Mouse (Mus musculus) C2C12 (cell line): ENCODE results near the gene Trim25. TPM values are rescaled to one million over a fixed set of nuclear protein-coding genes. Genes with fewer than 3 reads are reported as not detected.
A peak's percentile ranks its signal among the peaks of the same experiment; 100 is the strongest.

Source experiments
- H3K27me3 ChIP-seq: one replicate; pipeline ENCODE4 v1.6.1; 2011; ENCODE audit not compliant: control insufficient read depth, insufficient read depth, insufficient read length
- H3K36me3 ChIP-seq: one replicate; pipeline ENCODE4 v1.6.1; 2011; ENCODE audit not compliant: control insufficient read depth, insufficient read depth
- H3K4me3 ChIP-seq: one replicate; pipeline ENCODE4 v1.5.1; 2011; ENCODE audit warnings: mild to moderate bottlenecking, control low read depth; ENCODE audit not compliant: poor library complexity, insufficient read depth, severe bottlenecking
- H3K79me2 ChIP-seq: one replicate; pipeline ENCODE4 v1.6.1; 2011; ENCODE audit not compliant: control insufficient read depth, insufficient read depth
- H3K79me3 ChIP-seq: one replicate; pipeline ENCODE4 v1.6.1; 2011; ENCODE audit warnings: low read depth, control low read depth
- H3ac ChIP-seq: one replicate; pipeline ENCODE3; 2011; ENCODE audit warnings: low read depth; ENCODE audit not compliant: control insufficient read depth, insufficient read length
- CEBPB ChIP-seq: IDR thresholded peaks from one replicate; pipeline ENCODE4 v1.6.1; 2011; ENCODE audit warnings: low read depth, mild to moderate bottlenecking, control low read depth, moderate library complexity
- CTCF ChIP-seq: IDR thresholded peaks from one replicate; pipeline ENCODE4 v1.5.1; 2011; ENCODE audit not compliant: control insufficient read depth, insufficient read depth, insufficient read length
- FOSL1 ChIP-seq: IDR thresholded peaks from one replicate; pipeline ENCODE4 v1.8.0; 2011; ENCODE audit warnings: mild to moderate bottlenecking, low read length; ENCODE audit not compliant: poor library complexity, insufficient read depth, severe bottlenecking
- MAX ChIP-seq: IDR thresholded peaks from one replicate; pipeline ENCODE4 v1.6.1; 2011; ENCODE audit warnings: mild to moderate bottlenecking, control low read depth
- MYOD1 ChIP-seq: IDR thresholded peaks from one replicate; pipeline ENCODE4 v1.6.1; 2011; ENCODE audit warnings: low read depth; ENCODE audit not compliant: control insufficient read depth, insufficient read length
- MYOG ChIP-seq: IDR thresholded peaks from one replicate; pipeline ENCODE4 v1.6.1; 2011; ENCODE audit not compliant: control insufficient read depth, insufficient read length; ENCODE audit errors: extremely low read depth
- USF1 ChIP-seq: IDR thresholded peaks from one replicate; pipeline ENCODE4 v1.6.1; 2011; ENCODE audit warnings: low read depth, mild to moderate bottlenecking, control low read depth, moderate library complexity
- polyA plus RNA-seq: library from polyadenylated mRNA; unstranded; fragments of >200 nt; fragmentation: generic; extraction: Trizol; gene quantifications from one replicate; pipeline ENCODE4 v1.2.1, GENCODE M21; 2012; ENCODE audit warnings: missing spikeins

The Trim25 gene
- polyA plus RNA-seq, 1 experiment = 7.7 TPM

DNA sequence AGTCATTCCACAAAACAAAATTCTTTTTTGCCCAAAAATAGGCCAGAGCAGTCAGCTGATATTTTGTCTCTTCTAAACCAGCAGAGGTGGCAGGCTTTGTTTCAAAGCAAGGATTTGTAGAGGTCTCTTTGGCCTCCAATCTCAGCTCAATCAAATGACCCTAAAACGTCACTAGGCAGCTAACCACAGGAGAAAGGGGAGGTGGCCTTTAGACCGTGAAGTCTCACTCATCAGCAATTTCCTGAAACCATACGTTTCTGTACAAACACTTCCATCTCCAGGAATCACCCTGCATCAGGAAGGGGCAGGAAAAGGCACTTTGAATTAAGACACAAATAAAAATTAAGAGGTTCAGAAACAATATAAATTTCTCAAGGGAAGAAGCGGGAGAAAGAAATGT lies 44.4 kb upstream of the Trim25 start:
- H3K4me3 ChIP-seq = peak overlapping the region; percentile 59
- no peaks in the 10 kb centered on the region for H3K27me3 ChIP-seq
- H3K79me2 ChIP-seq = peaks cover 36% of the 10 kb centered on the region
- TF ChIP-seq CTCF (no peak), MAX (no peak), MYOG (no peak)
- H3K36me3 ChIP-seq = peaks cover 18% of the 10 kb centered on the region
- peak overlapping the region; percentile 80 for H3ac ChIP-seq
- peaks cover 15% of the 10 kb centered on the region for H3K79me3 ChIP-seq

DNA sequence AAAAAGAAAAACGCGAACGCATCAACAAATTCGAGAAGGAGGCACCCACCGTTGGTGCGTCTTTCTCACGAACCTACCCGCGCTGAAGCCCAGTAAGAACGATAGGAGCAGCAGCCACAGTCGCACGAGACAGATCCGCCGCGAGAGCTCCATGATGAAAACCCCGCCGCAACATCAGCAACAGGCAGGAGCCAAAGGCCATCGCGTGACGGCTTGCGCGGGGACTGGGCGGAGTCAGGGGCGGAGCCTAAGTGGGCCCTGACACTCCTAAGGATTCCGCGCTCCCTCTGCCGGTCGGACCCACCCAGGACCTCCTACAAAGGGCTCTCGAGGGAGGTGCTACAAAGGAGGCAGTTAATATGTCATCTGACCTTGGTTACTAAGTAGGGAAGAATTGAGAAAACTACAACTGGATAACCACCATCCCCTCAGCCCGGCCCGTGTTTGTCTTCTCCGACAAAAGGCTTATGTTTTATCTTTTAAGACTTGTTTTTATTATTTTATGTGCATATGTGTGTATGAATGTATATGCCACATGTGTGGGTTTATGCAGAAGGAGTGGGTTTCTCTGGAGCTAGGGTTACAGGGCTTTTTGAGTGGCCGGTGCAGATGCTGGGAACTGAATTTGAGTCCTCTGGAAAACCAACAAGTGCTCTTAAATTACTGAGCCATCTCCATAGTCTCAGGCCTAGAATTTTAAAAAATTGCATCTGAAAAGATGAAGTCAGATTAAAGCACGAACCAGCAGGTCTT lies 43.8 kb upstream of the Trim25 start, which contains the start of gene Scpep1:
Gene Scpep1 (minus strand): TSS at position 249 of the 753 bp plus-strand sequence.
- peaks cover 36% of the 10 kb centered on the region for H3K79me2 ChIP-seq
- H3ac ChIP-seq = peak within 1 kb of the TSS; percentile 80
- H3K4me3 ChIP-seq = peak within 1 kb of the TSS; percentile 59
- peaks cover 12% of the 10 kb centered on the region for H3K36me3 ChIP-seq
- H3K27me3 ChIP-seq = no peaks in the 10 kb centered on the region
- TF ChIP-seq CTCF = peak; percentile 7
- no peak for TF ChIP-seq MYOG
- no peak for TF ChIP-seq MYOD1
- no peak for TF ChIP-seq FOSL1
- no peak for TF ChIP-seq CEBPB
- TF ChIP-seq MAX = peak; percentile 42
- TF ChIP-seq USF1 = peak; percentile 19
- H3K79me3 ChIP-seq = peaks cover 15% of the 10 kb centered on the region

DNA sequence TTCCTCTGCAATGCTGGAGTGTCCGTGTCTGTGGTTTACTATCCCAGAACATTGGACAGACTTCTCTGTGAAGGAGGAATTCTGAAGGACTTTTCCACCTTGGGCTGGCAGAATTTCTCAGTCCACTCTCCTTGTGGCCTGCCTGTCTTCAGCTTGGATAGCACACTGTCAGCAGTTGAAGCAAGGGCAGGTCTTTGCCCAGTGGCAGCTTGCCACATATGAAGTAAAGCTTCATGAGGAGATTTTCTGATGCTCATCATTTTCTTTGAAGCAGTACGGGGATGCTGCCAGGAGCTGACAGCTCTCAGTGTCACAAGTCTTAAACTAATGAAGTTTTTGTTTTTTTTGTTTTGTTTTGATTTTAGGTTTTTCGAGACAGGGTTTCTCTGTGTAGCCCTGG lies 40.3 kb upstream of the Trim25 start:
- TF ChIP-seq MYOD1 = no peak
- no peak for TF ChIP-seq USF1
- no peak for TF ChIP-seq CEBPB
- no peak for TF ChIP-seq MYOG
- TF ChIP-seq FOSL1 = no peak
- TF ChIP-seq CTCF = no peak
- TF ChIP-seq MAX = no peak

DNA sequence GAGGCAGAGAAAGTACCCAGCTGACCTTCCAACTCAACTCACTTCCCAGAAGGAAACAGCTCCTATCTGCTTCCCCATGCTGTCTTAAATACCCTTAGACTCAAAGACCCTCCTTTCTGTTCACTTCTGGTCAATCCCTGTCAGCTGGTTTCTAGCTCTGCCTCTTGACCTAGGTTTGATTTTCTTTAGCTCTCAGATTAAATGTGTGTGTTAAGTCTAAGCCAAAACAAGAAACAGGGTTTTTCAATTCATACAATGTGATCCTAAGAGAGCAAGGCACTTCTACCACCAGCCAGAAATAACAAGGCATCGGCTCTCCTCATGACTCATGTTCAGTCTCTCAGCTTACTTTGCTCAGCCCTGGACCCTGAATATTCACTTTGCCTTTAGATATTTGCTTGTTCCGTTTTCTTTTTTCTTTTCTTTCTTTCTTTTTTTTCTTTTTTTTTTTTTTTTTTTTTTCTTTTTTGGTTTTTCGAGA lies 32.3 kb upstream of the Trim25 start, which contains the start of gene Elobl:
Gene Elobl (minus strand): TSS at position 51 of the 481 bp plus-strand sequence.
- Histone ChIP-seq H3ac (no peak within 1 kb of the TSS), H3K79me3 (no peaks in the 10 kb centered on the region), H3K4me3 (no peak within 1 kb of the TSS), H3K79me2 (no peaks in the 10 kb centered on the region), H3K36me3 (no peaks in the 10 kb centered on the region), H3K27me3 (no peaks in the 10 kb centered on the region)
- no peak for TF ChIP-seq USF1
- no peak for TF ChIP-seq MYOG
- no peak for TF ChIP-seq MYOD1
- TF ChIP-seq FOSL1 = no peak
- no peak for TF ChIP-seq MAX
- no peak for TF ChIP-seq CEBPB
- TF ChIP-seq CTCF = no peak

More for the DNA sequence above, 40.3 kb upstream of the Trim25 start:
- peaks cover 6% of the 10 kb centered on the region for H3K79me3 ChIP-seq
- H3K36me3 ChIP-seq = no peaks in the 10 kb centered on the region
- H3K4me3 ChIP-seq = no peak overlapping the region
- H3ac ChIP-seq = no peak overlapping the region
- H3K27me3 ChIP-seq = no peaks in the 10 kb centered on the region
- H3K79me2 ChIP-seq = peaks cover 11% of the 10 kb centered on the region

DNA sequence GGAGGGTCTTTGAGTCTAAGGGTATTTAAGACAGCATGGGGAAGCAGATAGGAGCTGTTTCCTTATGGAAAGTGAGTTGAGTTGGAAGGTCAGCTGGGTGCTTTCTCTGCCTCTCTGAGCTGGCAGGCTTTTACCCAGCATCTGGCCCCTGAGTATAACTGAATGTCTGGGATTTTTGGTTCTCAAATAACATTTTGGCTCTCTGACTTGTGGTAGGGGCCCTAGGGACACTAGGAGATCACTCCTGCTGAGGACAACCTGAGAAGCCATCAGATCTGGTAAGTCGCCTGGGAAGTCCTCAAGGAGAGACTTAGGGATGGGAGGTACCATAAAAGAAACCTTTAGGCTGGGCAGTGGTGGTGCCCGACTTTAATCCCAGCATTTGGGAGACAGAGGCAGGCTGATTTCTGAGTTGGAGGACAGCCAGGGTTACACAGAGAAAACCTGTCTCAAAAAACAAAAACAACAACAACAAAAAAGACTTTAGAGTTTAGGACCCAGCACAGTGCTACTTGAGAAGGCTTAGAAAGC lies 28.9 kb upstream of the Trim25 start, which contains the start of gene Coil:
Gene Coil (plus strand): TSS at position 51 of the 531 bp plus-strand sequence.
- no peak within 1 kb of the TSS for H3K4me3 ChIP-seq

More for the DNA sequence above, 28.9 kb upstream of the Trim25 start, which contains the start of gene Coil:
- H3K79me3 ChIP-seq = peaks cover 8% of the 10 kb centered on the region
- TF ChIP-seq MYOG (no peak), MAX (no peak), MYOD1 (no peak), CTCF (no peak), CEBPB (no peak), USF1 (no peak), FOSL1 (no peak)
- H3K27me3 ChIP-seq = no peaks in the 10 kb centered on the region
- no peak within 1 kb of the TSS for H3ac ChIP-seq
- H3K36me3 ChIP-seq = no peaks in the 10 kb centered on the region
- peaks cover 12% of the 10 kb centered on the region for H3K79me2 ChIP-seq
